Mouse (Mus musculus): ENCODE measurements around the gene Phldb2.

GRCm38 (mm10) chr16:45945174-45945631 lies 8.2 kb downstream of the Phldb2 start:
- no peak for TF ChIP-seq CTCF (IDR thresholded peaks at IDR 0.05; ENCODE audit: low read depth)
- TF ChIP-seq EP300 (IDR thresholded peaks at IDR 0.05; ENCODE audit: low read depth) = no peak

Measured in liver, postnatal 0 days (tissue).